Mouse (Mus musculus) cerebellum, postnatal 25 days (tissue): ENCODE data around the gene Rbm38.

Source experiments
- DNase-seq, 2 experiments: peaks; one replicate each; pipeline ENCODE4 v3.0.0; 2021; ENCODE audit warnings: mixed read lengths in 2 of 2

The Rbm38 gene

DNA sequence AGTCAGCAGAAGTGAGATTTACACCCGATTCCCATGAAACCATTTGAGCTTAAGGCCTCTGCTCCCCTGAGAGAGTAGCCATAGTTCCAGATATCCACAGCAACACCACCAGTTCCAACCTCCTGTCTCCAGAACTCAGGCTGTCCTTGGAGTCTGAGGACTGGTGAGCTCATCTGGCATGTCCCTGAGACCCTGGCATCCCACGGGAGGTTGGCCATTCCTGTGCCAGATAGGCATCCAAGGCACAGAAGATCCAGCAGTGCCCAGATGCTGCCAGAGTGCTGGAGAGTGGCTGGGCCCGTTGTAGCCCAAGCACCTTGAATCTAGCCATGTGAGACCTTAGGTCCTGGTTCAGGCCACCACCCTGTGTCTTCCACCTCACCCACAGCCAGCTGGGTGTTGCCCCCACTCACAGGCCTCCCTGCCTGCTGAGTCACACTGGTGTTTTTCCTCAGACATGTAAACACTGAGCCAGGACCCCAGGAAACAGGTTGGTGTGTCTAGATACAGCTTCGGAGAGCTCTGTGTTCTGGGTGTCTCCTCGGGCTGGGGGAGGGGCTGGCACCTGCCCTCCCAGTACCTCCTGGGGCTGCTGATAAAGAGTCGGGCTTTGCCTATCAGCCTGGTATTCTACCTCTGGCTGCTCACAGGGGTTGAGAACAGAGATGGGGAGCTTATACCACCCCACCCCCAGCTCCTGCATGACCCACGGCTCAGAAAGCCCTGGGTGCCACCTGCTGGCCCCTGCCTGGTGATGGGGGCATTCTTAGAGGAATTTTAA lies 17.7 kb downstream of the Rbm38 start:
- DNase-seq = no peak

- no peak for DNase-seq
Measured at GRCm38 (mm10) chr2:173039041-173039440, 18.7 kb downstream of the Rbm38 start.

DNA sequence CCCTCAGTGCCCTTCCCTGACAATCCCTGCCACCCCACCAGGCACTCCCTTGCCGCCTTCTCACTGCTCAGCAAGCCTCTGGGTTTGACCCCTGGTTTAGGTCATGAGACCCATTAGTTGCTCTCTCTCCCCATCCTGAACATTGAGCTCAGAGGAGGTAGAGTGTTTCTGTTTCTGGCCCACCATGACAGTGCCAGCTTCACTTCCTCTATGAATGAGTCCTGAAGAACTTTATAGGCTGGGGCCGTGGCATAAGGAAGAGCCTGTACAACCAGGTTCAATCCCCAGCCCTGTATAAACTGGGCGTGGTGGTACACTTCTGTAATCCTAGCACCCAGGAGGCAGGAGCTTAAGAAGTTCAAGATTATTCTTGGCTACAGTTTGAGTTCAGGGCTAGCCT lies 20.5 kb downstream of the Rbm38 start:
- no peak for DNase-seq

DNA sequence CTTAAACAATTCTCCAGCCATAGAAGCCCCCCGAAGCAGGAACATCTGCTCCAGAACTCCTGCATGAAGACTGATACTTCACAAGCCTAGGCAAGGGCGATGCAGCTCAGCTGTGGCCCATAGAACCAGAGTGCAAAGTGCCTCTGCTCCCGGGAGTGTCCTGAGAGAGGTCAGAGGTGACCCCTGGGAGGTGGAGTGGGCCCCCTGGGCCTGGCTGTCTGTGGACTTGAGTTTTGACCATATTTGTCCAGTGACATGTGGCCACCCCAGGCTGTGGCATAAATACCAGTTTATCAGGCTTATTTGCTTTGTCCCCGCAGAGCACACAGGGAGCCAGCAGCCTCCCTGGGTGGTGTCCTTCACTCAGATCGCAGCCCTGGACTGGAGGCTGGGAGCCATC lies 20.9 kb downstream of the Rbm38 start:
- no peak for DNase-seq

- no peak for DNase-seq
Measured at GRCm38 (mm10) chr2:173041893-173042292, 21.6 kb downstream of the Rbm38 start.

- DNase-seq = no peak
Measured at GRCm38 (mm10) chr2:173042504-173043162, 22.3 kb downstream of the Rbm38 start.

GRCm38 (mm10) chr2:173044198-173044970 lies 24.1 kb downstream of the Rbm38 start:
- no peak for DNase-seq

DNA sequence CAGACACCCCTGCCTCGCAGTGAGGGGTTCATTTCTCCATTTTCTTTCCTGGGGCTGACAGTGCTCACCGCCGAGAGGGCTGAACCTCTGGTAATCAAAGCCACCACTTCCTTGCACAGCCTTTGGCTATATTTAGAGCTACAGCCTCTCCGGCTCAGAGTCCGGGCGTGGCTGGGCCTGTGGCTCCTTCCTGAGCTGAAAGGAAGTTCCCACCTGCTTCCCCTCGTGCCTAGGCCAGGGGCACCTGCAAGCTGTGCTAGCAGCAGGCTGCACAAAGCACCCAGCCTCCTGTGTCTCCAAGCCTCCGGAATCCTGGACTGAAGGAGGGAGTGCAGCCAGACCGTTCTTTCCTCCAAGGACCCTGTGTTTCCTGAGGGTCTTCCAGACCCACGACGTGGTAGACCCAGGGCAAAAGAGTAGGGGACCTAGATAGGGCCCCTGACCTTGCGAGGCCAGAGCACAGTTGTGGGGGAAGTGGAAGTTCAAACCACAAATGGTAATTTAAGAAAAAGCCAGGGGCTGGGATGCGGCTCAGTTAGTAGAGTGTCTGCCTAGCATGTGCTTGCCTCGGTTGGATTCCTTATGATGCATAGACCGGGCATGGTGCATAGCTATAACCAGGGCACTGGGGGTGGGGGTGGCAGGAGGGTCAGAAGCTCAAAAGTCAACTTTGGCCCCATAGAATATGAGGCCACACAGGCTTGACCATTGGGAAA lies 26.4 kb downstream of the Rbm38 start:
- no peak for DNase-seq

DNA sequence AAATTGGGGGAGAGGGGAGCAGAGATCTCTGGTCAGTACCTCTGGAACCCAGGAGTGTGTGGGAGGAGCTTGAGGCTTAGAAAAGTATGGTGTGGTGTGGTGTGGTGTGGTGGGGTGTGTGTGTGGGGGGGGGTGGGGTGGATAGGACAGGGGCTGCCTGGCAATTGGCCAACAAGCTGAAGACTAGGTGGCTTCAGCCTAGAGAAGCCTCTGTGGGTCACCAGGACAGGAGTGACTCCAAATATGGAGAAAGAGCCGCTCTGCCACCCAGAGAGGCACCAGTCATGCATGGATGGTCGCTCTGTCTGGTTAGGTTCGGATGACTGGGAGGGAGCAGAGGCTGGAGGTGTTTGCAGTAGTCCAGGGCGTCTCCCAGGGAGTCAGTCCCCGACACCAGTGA lies 27.2 kb downstream of the Rbm38 start:
- DNase-seq = no peak

- DNase-seq = no peak
Measured at GRCm38 (mm10) chr2:173048041-173048745, 27.9 kb downstream of the Rbm38 start.

GRCm38 (mm10) chr2:173049231-173049630 lies 28.9 kb downstream of the Rbm38 start:
- DNase-seq = no peak

- no peak for DNase-seq
Measured at GRCm38 (mm10) chr2:173049817-173050216, 29.5 kb downstream of the Rbm38 start.

DNA sequence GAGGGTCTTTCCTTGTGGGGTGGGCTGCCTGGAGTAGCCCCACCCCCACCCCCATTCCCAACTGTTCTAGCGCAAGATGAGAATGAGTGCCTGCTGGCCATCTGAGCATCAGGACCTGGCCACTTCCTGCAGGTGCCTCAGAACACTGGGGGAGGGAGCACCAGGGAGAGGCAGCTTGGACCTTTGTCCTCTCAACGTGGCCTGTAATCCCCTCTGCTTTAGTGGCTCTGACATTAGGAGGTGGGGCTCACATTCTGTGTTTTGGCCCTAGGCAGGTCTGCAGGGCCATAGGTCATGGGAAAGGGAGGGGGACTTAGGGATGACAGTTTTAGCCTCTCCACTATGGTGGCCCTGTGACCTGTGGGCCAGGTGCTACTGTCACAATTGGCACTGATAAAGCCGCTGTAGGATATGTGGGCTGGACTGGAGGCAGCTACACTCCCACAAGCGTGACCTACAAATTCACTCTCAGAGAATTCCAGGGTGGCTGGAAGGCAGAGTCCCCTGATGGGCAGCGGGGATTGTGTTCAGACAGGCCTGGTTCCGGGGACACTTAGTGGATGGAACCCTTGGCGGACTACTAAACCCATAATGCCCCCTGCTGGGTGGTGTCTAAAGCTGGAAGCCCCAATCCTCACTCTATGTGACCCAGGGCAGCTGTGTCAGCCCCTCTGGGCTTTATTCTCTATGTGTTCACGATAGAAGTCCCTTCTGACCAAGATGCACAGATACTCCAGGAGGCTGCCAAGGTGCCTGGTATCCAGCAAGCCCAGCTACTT lies 30.5 kb downstream of the Rbm38 start:
- no peak for DNase-seq

GRCm38 (mm10) chr2:173052881-173053280 lies 32.6 kb downstream of the Rbm38 start:
- no peak for DNase-seq

DNA sequence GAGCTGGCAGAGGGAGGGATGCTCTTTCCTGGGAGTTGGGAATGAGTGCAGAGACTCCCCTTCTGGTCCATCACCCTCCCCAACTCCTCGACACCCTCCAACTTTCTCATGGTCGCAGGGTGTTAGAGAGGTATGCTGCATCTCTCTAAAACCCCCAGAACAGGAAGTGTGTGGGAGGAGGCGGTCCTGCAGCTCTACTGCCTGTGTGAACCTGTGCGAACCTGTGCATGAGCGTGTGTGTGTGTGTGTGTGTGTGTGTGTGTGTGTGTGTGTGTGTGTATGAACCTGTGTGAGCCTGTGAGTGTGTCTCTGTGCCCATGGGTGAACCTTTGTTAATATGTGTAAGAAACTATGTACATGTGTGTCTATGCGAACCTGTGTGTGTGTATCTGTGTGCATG lies 33.5 kb downstream of the Rbm38 start:
- DNase-seq = no peak

DNA sequence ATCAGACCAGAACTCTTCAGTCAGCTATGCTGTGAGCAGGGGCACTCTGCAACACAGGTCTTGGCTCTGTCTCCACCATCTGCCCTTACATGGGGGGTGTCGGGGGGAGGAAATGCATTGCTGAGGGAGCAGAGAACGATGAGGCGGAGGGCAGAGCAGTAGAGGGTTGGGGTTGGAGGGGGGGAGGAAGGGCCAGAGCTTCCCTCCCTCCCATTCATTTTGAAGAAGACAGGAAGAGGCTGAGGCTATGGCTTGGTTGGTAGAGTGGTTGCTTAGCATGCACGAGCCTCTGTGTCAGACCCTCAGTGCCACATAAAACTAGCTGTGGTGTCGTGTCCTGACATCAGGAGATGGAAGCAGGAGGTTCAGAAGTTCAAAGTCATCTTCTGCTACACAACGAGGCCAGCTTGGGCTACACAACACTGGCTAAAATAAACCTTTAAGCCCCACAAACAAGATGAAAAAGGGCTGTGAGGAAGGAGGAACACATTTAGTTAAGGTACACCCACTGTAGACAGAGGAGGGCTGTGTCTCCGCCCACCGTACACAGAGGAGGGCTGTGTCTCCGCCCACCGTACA lies 36.1 kb downstream of the Rbm38 start:
- no peak for DNase-seq

DNA sequence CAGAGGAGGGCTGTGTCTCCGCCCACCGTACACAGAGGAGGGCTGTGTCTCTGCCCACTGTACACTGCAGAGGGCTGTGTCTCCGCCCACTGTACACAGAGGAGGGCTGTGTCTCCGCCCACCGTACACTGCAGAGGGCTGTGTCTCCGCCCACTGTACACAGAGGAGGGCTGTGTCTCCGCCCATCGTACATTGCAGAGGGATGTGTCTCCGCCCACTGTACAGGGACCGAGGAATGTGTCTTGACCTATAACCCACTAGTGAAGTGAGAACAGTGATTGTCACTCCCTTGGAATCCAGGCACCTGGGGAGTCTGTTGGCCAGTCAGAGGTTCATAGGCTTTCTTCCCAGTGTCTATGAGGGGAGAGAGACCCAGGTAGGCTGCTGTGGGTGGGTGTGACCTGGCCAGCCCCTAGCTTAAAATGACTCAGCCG lies 36.6 kb downstream of the Rbm38 start:
- no peak for DNase-seq

DNA sequence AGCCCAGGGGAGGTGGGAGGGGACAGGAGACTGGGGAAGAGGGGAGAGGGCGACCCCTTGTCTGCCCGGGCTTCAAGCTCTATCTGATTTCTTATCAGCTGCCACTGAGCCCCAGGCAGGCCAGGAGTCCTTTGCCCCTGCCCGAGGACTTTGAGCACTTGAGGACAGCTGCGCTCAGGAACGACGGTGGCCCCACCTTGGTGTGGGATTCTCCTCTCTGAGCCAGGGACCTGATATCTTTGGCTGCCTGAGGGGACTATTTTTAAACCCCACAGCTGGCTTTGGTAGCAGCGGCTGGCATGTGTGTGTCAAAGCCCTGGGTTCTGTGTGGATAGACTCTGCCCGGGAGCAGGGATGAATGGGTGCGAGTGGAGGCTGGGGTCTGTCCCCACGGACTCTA lies 37.3 kb downstream of the Rbm38 start:
- DNase-seq = no peak

GRCm38 (mm10) chr2:173058263-173058662 lies 38.0 kb downstream of the Rbm38 start:
- DNase-seq = no peak

- no peak for DNase-seq
Measured at GRCm38 (mm10) chr2:173060450-173060849, 40.2 kb downstream of the Rbm38 start.
